Mouse (Mus musculus) MEL (cell line): ENCODE data around the gene Zbtb20.

Experiments used
- CTCF ChIP-seq, 3 experiments: IDR thresholded peaks in 2 of 3; conservative IDR thresholded peaks in 1 of 3; 2 replicates each; pipeline ENCODE4 v1.5.1; 2011 to 2012; ENCODE audit warnings: low read length in 3 of 3, low read depth in 2 of 3, mild to moderate bottlenecking in 2 of 3, improper control_type of control experiment in 1 of 3, inconsistent platforms in 1 of 3, mixed read lengths in 1 of 3, moderate library complexity in 1 of 3; ENCODE audit not compliant: control insufficient read depth in 1 of 3, insufficient read depth in 1 of 3, poor library complexity in 1 of 3, severe bottlenecking in 1 of 3
- MEF2A ChIP-seq: IDR thresholded peaks from 2 replicates; pipeline ENCODE4 v1.6.1; 2014; ENCODE audit warnings: low read depth, mild to moderate bottlenecking, inconsistent platforms, low read length, improper control_type of control experiment; ENCODE audit not compliant: poor library complexity, insufficient replicate concordance, severe bottlenecking; ENCODE audit errors: extremely low read depth
- RAD21 ChIP-seq: IDR thresholded peaks from 2 replicates; pipeline ENCODE4 v1.6.1; 2011; ENCODE audit warnings: mild to moderate bottlenecking, low read depth, low read length, improper control_type of control experiment

- TF ChIP-seq RAD21, result no peak
- TF ChIP-seq CTCF (IDR thresholded peaks at IDR 0.05 in 2 of 3, conservative IDR thresholded peaks at IDR 0.05 in 1 of 3; ENCODE audit: control insufficient read depth in 1 of 3, insufficient read depth in 1 of 3, low read depth in 2 of 3, low read length in 3 of 3, poor library complexity in 1 of 3, severe bottlenecking in 1 of 3), result no peak
- TF ChIP-seq MEF2A, result no peak
Observed at GRCm38 (mm10) chr16:43253746-43254145, 378.1 kb downstream of the Zbtb20 start.
